In the genomic region with DNA sequence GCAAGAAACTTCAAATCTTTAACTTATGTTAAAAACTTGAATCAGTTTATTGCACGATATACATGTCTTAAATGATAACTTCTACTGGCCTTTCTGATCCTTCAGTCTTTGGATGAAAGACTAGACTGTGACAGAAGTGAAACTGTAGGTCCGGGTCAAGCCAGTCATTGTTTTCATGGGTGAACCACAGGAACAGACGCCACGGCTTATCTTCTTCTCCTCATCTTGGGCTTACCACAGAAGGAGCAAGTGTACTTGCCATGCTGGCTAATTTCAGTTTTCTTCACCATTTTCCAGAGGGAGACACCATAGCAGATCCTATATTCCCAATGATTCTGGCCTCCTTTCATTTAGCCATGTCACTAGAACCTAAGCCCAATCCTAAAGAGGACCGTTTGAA, we compare ENCODE assay signal across 21 mouse cellular contexts.
"Had no signal": no experiment of that assay in that cellular context is flagged by ENCODE, and none has a peak within 500 bp of the region (broad histone marks: within the 10 kb centered on the region; RNA-seq: fewer than 3 reads in every experiment).

No protein-coding gene starts in this region.

- H3K27ac ChIP-seq: limb, embryonic 12.5 days; limb, embryonic 15.5 days; liver, embryonic 14.5 days; macrophage; midbrain, embryonic 10.5 days; midbrain, embryonic 13.5 days; neural tube, embryonic 13.5 days had no signal

- DNase-seq: kidney, adult 2 months; kidney, postnatal 10 days; kidney, postnatal 4 days; left cerebral cortex, postnatal 4 days; liver, postnatal 0 days; lung, embryonic 14.5 days; retina, postnatal 1 day; right cerebral cortex, postnatal 25 days; thymus, postnatal 36 days had no signal

- ATAC-seq: intestine, embryonic 16.5 days; liver, postnatal 0 days; lung, postnatal 0 days; midbrain, embryonic 13.5 days; midbrain, embryonic 16.5 days had no signal

- H3K4me1 ChIP-seq: limb, embryonic 12.5 days; limb, embryonic 15.5 days; midbrain, embryonic 10.5 days; midbrain, embryonic 13.5 days; neural tube, embryonic 13.5 days had no signal

- H3K27me3 ChIP-seq: limb, embryonic 12.5 days; limb, embryonic 15.5 days; midbrain, embryonic 13.5 days; neural tube, embryonic 13.5 days had no signal

- H3K4me2 ChIP-seq: limb, embryonic 12.5 days; limb, embryonic 15.5 days; liver, embryonic 11.5 days; lung, embryonic 14.5 days; midbrain, embryonic 13.5 days; neural tube, embryonic 13.5 days had no signal

- H3K4me3 ChIP-seq: limb, embryonic 12.5 days; limb, embryonic 15.5 days; midbrain, embryonic 10.5 days; midbrain, embryonic 13.5 days; myocyte; neural tube, embryonic 13.5 days had no signal

- H3K9ac ChIP-seq: limb, embryonic 12.5 days; limb, embryonic 15.5 days; liver, embryonic 14.5 days; liver, postnatal 0 days; lung, embryonic 14.5 days; midbrain, embryonic 13.5 days; neural tube, embryonic 13.5 days had no signal

- H3K9me3 ChIP-seq: limb, embryonic 12.5 days; limb, embryonic 15.5 days; midbrain, embryonic 10.5 days; midbrain, embryonic 13.5 days; neural tube, embryonic 13.5 days had no signal
